Mouse (Mus musculus) spleen, postnatal 0 days (tissue): ENCODE data around the gene Syngr1. TPM values are rescaled to one million over a fixed set of nuclear protein-coding genes. Genes with fewer than 3 reads are reported as not detected.

ENCODE experiments used
- polyA plus RNA-seq: library from polyadenylated mRNA; unstranded; fragments of >200 nt; fragmentation: Nextera tagmentation; extraction: Ambion mirVana; gene quantifications from 2 replicates; pipeline ENCODE4 v1.2.1, GENCODE M21; 2015

The Syngr1 gene
- 33.7 and 42.0 TPM in 2 replicates for polyA plus RNA-seq

DNA sequence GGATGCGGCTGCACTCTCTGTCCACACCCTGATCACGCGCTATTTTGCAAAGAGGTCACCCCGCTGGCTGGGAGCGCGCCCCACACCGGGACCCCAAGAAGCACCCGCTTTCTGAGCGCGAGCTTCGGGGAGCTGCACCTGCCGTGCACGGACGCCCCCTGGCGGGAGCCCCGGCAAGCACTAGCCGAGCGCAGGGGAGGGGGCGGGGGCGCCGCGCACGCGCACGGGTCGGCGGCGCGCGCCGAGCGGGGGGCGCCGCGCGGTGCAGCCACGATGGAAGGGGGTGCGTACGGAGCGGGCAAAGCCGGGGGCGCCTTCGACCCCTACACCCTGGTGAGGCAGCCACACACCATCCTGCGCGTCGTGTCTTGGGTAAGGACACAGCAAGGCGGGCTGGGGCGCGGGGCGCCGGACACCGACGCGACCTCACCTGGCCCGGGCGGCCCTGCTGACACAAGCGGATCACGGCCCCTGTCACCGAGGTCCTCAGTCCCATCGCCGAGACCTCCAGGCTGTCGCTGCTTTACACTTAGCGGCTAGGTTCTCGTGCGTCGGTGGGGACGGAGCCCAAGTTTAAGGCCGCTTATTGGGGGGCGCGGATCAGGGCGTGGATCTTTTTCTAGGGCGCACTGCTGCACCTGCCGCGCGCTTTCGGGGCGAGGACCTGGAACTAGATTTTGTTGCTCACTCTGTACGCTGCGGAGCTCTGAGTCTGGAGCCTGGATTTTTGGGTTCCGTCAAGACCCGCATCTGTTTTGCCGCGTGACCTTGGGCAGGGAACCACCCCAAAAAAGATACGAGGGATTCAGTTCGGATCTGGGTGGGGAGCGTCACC is at the start of gene Syngr1, which contains the start of gene Rpl3:
Syngr1 (plus strand) TSS at position 214 of the 835 bp plus-strand sequence.
Rpl3 (minus strand) TSS at position 748 of the 835 bp plus-strand sequence.

DNA sequence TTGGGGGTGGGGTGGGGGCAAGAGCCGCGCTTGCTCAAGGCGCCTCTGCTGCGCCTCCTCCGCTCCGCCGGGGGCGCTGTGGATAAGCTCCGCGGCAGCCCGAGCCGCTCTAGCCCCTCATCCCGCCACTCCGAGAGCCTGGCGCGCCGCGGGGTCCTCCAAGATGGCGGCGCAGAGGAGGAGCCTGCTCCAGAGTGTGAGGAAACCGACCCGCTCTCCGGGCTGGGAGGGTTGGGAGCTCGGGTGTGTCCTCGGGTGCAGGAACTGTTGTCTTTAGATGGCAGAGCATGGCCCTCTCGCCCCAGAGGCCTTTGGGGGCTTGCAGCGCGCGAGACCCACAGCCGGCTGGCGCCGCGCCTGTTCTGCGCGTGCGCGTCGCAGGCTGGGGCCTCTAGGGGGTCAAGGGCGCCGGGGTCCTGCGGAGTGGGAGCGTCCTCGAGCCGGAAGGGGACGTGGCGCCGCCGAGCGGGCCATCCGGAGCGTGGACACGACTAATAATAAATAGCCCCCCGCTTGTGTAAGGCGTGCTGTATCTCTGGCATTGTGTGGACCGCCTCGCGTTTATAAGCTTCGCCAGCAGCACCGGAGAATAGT is 42.0 kb downstream of the Syngr1 start, which contains the start of gene Tab1:
Tab1 (plus strand) TSS at position 135 of the 594 bp plus-strand sequence.

Other genes with a start within 250 kb of the Syngr1 start
- gene Apobec3, start 199.7 kb upstream of the Syngr1 start, polyA plus RNA-seq, result 114 TPM in 2 replicates
- gene Cbx7, start 120.2 kb upstream of the Syngr1 start, polyA plus RNA-seq, result 3.6 and 4.0 TPM in 2 replicates
- 1.6 and 1.9 TPM in 2 replicates for gene Pdgfb, start 76.4 kb upstream of the Syngr1 start, polyA plus RNA-seq
- 779 and 800 TPM in 2 replicates for gene Rpl3, start 534 bp downstream of the Syngr1 start, polyA plus RNA-seq
- 20.0 and 20.1 TPM in 2 replicates for gene Tab1, start 41.8 kb downstream of the Syngr1 start, polyA plus RNA-seq
- 0.53 and 1.0 TPM in 2 replicates for gene Mgat3, start 82.4 kb downstream of the Syngr1 start, polyA plus RNA-seq
- gene Mief1, start 142.7 kb downstream of the Syngr1 start, polyA plus RNA-seq, result 14.6 and 16.2 TPM in 2 replicates
- gene AC140267.1, start 144.5 kb downstream of the Syngr1 start, polyA plus RNA-seq, result not detected in 2 replicates
- gene Atf4, start 163.8 kb downstream of the Syngr1 start, polyA plus RNA-seq, result 105 and 114 TPM in 2 replicates
- gene Rps19bp1, start 173.0 kb downstream of the Syngr1 start, polyA plus RNA-seq, result 34.9 and 36.8 TPM in 2 replicates
- 0.05 and 0.06 TPM in 2 replicates for gene Cacna1i, start 195.9 kb downstream of the Syngr1 start, polyA plus RNA-seq